Mouse (Mus musculus) heart, postnatal 0 days (tissue): ENCODE results near the gene Alb.

Experiments
- CTCF ChIP-seq: IDR thresholded peaks from 2 replicates; pipeline ENCODE4 v1.5.1; 2016; ENCODE audit warnings: antibody characterized with exemption, control low read depth, low read depth
- EP300 ChIP-seq: IDR thresholded peaks from 2 replicates; pipeline ENCODE4 v1.6.1; 2016; ENCODE audit warnings: antibody characterized with exemption, low read depth

DNA sequence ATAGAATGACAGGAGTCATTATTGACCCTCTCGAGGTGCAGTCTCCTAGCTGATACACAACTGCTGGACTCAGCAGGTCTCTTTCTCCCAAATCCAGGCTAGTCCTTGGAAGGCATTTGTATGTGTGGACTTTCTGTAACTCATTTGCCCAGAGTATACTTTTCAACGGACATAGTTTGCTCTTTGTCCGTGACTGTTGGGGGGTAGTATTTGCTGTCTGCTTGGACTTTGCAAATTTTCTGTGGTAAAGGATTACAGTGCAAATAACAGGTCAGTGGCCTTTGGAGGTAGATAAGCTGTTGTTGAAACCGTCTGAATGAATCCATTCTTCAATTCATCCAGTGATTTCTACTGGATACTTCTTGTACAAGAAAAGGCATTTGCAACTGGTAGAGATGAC, 21.5 kb upstream of the Alb start:
- no peak for TF ChIP-seq CTCF
- no peak for TF ChIP-seq EP300
